Mouse (Mus musculus) kidney, adult 2 months (tissue): ENCODE measurements around the gene Slc9a3r1.

Experiments
- CTCF ChIP-seq: fragments of 200-500 bp; conservative IDR thresholded peaks from 2 replicates; pipeline ENCODE4 v1.5.1; 2011; ENCODE audit warnings: low read depth, mild to moderate bottlenecking, control low read depth, low read length, moderate library complexity, mixed read lengths; ENCODE audit not compliant: insufficient read depth, insufficient read length
- POLR2A ChIP-seq: fragments of 200-500 bp; IDR thresholded peaks from one replicate; pipeline ENCODE4 v1.6.1; 2011; ENCODE audit warnings: low read depth, low read length, control low read depth

DNA sequence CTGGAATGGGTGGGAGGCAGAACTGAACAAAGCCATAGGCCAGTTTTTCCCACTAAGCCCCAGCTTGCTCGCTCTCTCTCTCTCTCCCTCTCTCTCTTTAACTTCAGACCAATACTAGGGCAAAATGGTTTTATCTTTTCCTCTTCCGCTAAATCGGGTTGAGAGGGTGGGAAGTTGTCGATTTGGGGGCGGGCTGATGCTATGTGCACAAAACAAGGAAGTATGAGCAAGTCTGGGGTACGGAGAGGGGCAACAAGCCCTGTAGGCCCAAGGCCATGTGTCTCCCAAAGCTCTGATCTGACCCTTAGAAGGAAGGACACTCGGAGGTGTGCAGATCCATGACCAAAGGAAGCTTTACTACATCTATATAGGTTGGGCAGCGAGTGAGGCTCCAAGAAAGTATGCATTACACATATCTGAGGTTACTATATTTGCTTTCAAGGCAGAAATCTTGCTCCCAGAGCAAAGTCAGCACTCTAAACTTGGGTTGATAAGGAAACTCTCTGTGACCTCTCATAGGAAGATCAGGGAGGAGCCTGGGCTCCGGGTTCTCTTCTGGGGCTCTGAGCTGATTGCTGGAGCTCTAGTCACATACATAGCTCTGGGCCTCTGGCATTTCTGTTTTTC lies 1.4 kb upstream of the Slc9a3r1 start:
- TF ChIP-seq CTCF: no peak
- no peak for TF ChIP-seq POLR2A
